Mouse (Mus musculus) embryonic facial prominence, embryonic 11.5 days (tissue): ENCODE data around the gene Hdgfl3. TPM values are rescaled to one million over a fixed set of nuclear protein-coding genes. Genes with fewer than 3 reads are reported as not detected.

ENCODE experiments used
- ATAC-seq: fragments of 200-750 bp; cut with Nextera tagmentation; replicated peaks from 2 replicates; pipeline ENCODE4 v1.8.0; 2017; ENCODE audit warnings: low read depth; ENCODE audit not compliant: insufficient number of reproducible peaks, low FRiP score, low TSS enrichment
- DNase-seq: peaks from one replicate; pipeline ENCODE4 v3.0.0-alpha.2; 2015; ENCODE audit warnings: low spot score
- H3K27ac ChIP-seq: fragments of 300-500 bp; sonication (generic); replicated peaks from 2 replicates; pipeline ENCODE4 v1.5.1; 2014; ENCODE audit warnings: mild to moderate bottlenecking, low read depth, low read length, control low read depth
- H3K27me3 ChIP-seq: fragments of 300-500 bp; sonication (generic); 2 replicates; pipeline ENCODE4 v1.6.1; 2014; ENCODE audit warnings: mild to moderate bottlenecking, low read length, moderate library complexity, mixed read lengths; ENCODE audit not compliant: control insufficient read depth, insufficient read depth
- H3K36me3 ChIP-seq: fragments of 300-500 bp; sonication (generic); replicated peaks from 2 replicates; pipeline ENCODE4 v1.6.1; 2014; ENCODE audit warnings: low read depth, mild to moderate bottlenecking, low read length, moderate library complexity, mixed read lengths; ENCODE audit not compliant: control insufficient read depth, insufficient read depth
- H3K4me1 ChIP-seq: fragments of 300-500 bp; sonication (generic); 2 replicates; pipeline ENCODE4 v1.6.1; 2014; ENCODE audit warnings: low read length, mixed read lengths; ENCODE audit not compliant: control insufficient read depth, insufficient read depth
- H3K4me2 ChIP-seq: fragments of 300-500 bp; sonication (generic); 2 replicates; pipeline ENCODE4 v1.6.1; 2014; ENCODE audit warnings: low read depth, mild to moderate bottlenecking, control low read depth, low read length, moderate library complexity
- H3K4me3 ChIP-seq: fragments of 300-500 bp; sonication (generic); 2 replicates; pipeline ENCODE4 v1.5.1; 2014; ENCODE audit warnings: low read depth, low read length, control low read depth
- H3K9ac ChIP-seq: fragments of 300-500 bp; sonication (generic); replicated peaks from 2 replicates; pipeline ENCODE4 v1.6.1; 2014; ENCODE audit warnings: mild to moderate bottlenecking, control low read depth, low read length
- H3K9me3 ChIP-seq: fragments of 300-500 bp; sonication (generic); replicated peaks from 2 replicates; pipeline ENCODE4 v1.6.1; 2016; ENCODE audit warnings: mild to moderate bottlenecking, low read length, inconsistent platforms, mixed read lengths; ENCODE audit not compliant: control insufficient read depth
- WGBS: fragments of 180-500 bp; shearing (Covaris S2); extraction: QIAGEN DNeasy Blood & Tissue Kit; methylation state at CpG from one replicate; pipeline ENCODE4 v1.1.7; 2014; 5-methylcytosine and 5-hydroxymethylcytosine counted together
- polyA plus RNA-seq: library from polyadenylated mRNA; unstranded; fragments of >200 nt; fragmentation: Nextera tagmentation; extraction: Ambion mirVana; gene quantifications from 2 replicates; pipeline ENCODE4 v1.2.1, GENCODE M21; 2014

Gene Hdgfl3
- polyA plus RNA-seq, 1 experiment from 2014 or later, result 35.6 TPM

DNA sequence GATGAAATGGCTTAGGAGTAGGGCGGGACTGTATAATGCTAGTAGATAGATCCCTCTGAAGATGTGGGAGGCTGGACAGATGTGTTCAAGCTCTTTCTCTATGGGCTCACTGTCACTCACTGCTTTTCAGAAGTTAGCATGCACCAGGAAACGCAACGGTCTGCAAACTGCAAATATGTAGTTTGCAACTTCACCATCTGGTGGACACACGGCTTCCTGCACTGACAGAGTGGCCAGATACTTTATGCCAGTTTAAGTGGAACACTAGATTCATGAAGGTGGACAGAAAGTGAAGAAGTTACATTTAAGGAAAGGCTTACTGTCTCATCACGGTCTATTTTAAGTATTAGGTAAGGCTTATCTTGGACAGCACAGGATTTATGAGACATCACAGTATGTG is 31.9 kb upstream of the Hdgfl3 start:
- Histone ChIP-seq H3K9me3 (no peaks in the 10 kb centered on the region), H3K4me3 (no peak overlapping the region), H3K4me2 (no peak overlapping the region), H3K27ac (no peak overlapping the region), H3K9ac (no peak overlapping the region), H3K36me3 (no peaks in the 10 kb centered on the region), H3K4me1 (no peaks in the 10 kb centered on the region), H3K27me3 (no peaks in the 10 kb centered on the region)
- ATAC-seq, result no peak
- 70% methylated on average over 5 of the region's 5 CpGs for WGBS
- no peak for DNase-seq

DNA sequence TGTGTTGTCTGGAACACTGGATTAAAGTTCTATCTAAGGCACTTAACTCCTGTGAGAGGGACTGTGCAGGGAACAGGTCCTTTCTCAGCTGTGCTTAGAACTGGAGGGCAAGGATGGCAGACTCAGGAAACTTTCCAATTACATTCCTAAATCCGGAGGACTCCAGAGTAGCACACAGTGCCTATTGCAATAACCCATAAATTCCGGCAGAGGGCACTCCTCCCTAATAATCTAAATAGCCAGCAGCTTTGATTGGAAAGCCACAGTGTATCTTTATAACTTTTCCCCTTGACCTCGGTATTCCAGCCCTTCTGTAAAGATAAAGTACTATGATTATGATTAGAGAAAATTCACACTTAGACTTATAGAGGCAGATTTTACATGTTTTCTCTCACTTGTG is 25.4 kb upstream of the Hdgfl3 start:
- WGBS, result 6% methylated on average over 3 of the region's 3 CpGs

DNA sequence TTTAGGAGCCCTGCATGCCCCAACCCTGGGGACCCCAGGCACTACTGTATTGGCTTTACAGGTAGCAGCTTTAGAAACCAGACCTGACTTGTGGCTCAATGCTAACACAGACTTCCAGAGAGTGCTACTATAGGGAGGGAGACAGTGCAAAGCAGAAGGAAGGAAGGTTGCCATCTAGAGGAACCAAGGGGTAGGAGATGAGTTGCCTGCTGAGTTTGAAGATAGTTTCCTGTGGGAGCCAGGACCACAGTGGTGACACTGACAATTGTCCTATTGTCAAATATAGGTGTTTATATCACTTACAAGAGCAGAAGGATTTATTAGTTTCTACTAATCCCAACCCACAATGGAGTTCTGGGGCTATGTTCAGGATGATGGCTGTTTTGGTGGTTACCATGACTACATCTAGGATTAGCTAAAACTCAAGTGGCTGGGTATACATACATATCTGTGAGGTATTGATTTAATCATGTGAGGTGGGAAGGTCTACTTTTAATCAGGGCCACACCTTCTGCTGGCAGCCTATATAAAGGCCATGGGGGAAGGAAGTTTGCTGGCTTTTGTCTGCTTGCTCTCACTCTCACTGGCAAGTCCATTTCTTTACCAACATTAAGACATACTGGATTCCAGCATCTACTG is 20.1 kb upstream of the Hdgfl3 start:
- Histone ChIP-seq H3K4me1 (no peaks in the 10 kb centered on the region), H3K4me3 (no peak overlapping the region), H3K36me3 (no peaks in the 10 kb centered on the region), H3K27ac (no peak overlapping the region), H3K9ac (no peak overlapping the region), H3K4me2 (no peak overlapping the region), H3K27me3 (no peaks in the 10 kb centered on the region), H3K9me3 (no peaks in the 10 kb centered on the region)
- ATAC-seq (no peak), DNase-seq (peak; percentile 30)

More for the DNA sequence above, 25.4 kb upstream of the Hdgfl3 start:
- Histone ChIP-seq H3K9ac (no peak overlapping the region), H3K27ac (no peak overlapping the region), H3K36me3 (no peaks in the 10 kb centered on the region), H3K9me3 (no peaks in the 10 kb centered on the region), H3K4me2 (no peak overlapping the region), H3K4me3 (no peak overlapping the region), H3K27me3 (no peaks in the 10 kb centered on the region), H3K4me1 (no peaks in the 10 kb centered on the region)
- no peak for ATAC-seq
- peak; percentile 81 for DNase-seq

DNA sequence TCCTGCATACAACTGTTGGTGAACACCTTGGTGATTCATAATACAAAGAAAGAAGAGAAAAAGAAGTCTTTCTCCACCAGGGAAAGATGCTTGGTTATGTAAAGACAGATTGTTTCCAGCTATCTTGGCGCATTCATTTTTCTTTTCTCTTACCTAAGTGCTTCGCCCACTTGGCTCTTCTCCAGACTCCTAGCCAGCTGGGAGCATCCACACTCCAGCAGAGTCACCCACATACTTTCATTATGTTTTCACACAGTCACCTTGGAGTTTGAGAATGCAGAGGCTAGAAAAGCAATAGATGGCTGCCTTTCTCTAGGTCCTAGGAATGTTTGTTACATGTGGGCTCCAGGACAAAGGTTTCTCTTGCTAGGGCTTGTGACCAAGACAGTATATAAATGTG is 16.2 kb upstream of the Hdgfl3 start:
- 79% methylated on average over 2 of the region's 2 CpGs for WGBS
- no peaks in the 10 kb centered on the region for H3K4me1 ChIP-seq
- H3K36me3 ChIP-seq, result no peaks in the 10 kb centered on the region
- H3K4me2 ChIP-seq, result no peak overlapping the region
- ATAC-seq, result no peak
- H3K9ac ChIP-seq, result no peak overlapping the region
- DNase-seq, result no peak
- H3K4me3 ChIP-seq, result no peak overlapping the region
- H3K9me3 ChIP-seq, result no peaks in the 10 kb centered on the region
- no peaks in the 10 kb centered on the region for H3K27me3 ChIP-seq
- H3K27ac ChIP-seq, result no peak overlapping the region

DNA sequence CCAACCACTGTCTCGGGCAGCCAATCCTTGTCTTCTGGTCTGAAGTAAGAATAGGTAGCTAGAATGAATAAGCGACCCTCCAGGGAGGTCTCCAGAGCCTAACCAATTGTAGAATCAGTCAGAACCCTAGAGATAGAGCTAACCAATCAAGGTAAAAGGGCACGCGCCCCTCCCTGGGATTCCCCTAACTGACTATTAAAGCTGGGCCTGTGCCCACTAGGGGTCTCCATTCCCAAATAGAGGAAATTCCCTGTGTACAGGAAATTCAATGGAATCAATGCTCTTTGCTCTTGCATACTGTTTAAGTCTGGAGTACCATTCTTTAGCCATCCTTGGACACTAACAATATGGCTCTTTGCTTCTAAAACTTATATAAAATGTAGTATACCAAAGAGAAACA is 11.1 kb upstream of the Hdgfl3 start:
- no peaks in the 10 kb centered on the region for H3K27me3 ChIP-seq
- H3K4me2 ChIP-seq, result no peak overlapping the region
- peak; percentile 74 for DNase-seq
- no peaks in the 10 kb centered on the region for H3K9me3 ChIP-seq
- no peaks in the 10 kb centered on the region for H3K36me3 ChIP-seq
- H3K4me1 ChIP-seq, result no peaks in the 10 kb centered on the region
- no peak overlapping the region for H3K9ac ChIP-seq
- H3K27ac ChIP-seq, result no peak overlapping the region
- H3K4me3 ChIP-seq, result no peak overlapping the region
- no peak for ATAC-seq
- 25% methylated on average over 4 of the region's 4 CpGs for WGBS

DNA sequence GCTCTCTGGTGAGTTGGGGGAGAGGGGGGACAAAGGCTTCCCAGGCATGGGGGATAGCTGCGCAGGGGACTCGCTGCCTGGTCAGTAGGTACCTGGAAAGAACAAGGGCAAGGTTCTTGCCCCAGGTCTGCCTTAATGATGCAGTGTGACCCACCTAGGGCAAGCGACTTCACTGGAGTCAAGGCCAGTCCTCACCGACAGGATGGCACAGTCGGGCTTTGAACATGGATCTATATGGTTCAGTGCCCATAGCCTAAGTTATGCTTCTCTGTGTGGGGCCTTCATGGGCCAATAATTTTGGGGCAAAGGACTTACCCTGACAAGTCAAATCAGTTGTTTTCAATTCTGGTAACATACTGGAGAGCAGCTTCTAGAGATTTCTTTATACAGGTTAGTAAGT is 533 bp upstream of the Hdgfl3 start:
- peak overlapping the region; percentile 76 for H3K4me2 ChIP-seq
- 10% methylated on average over 5 of the region's 5 CpGs for WGBS
- ATAC-seq (no peak; the same call in none of the 2 replicates), DNase-seq (peak; percentile 23)
- no peaks in the 10 kb centered on the region for H3K36me3 ChIP-seq
- no peaks in the 10 kb centered on the region; the same call in 1 of the 2 replicates for H3K27me3 ChIP-seq
- no peaks in the 10 kb centered on the region for H3K9me3 ChIP-seq
- peak overlapping the region; percentile 99 for H3K9ac ChIP-seq
- H3K4me1 ChIP-seq, result 0 out of 2 replicates have a peak, but pooled peaks cover 2% of the 10 kb centered on the region
- H3K27ac ChIP-seq, result peak overlapping the region; percentile 95; the same call in 1 of the 2 replicates
- H3K4me3 ChIP-seq, result peak overlapping the region; percentile 80

DNA sequence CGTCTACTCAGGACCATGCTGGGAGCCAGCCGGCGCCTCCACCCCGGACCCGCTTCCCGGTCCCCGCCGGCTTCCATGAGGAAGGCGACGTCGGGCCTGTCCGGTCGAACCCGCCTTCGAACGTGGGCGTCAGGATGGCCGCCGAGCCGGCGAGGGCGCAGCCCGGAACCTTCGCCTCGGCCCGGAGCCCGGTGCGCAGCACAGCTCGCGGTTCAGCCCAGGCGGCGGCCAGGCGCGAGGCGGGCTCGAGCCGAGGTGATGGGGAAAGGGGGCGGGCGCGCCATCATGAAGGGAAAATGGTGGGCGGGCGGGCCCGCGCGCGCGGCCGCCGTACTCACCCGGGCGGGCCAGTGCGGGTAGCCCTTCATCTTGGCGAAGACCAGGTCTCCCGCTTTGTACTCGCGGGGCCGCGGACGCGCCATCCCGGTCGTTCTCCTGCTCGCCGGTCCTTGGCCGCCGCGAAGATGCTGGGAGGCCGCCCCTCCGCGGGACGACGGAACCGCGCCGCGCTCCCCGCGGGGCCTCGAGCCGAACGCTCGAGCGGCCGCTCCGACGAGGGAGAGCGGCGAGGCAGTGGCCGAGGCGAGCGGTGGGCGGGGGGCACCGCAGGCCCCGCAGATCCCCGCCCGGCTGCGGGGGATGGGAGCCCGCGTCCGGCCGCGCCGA is 539 bp downstream of the Hdgfl3 start:
- H3K27ac ChIP-seq, result peak overlapping the region; percentile 95
- DNase-seq, result peak; percentile 72
- no peaks in the 10 kb centered on the region; the same call in 1 of the 2 replicates for H3K27me3 ChIP-seq
- H3K4me1 ChIP-seq, result 0 out of 2 replicates have a peak, but pooled peaks cover 2% of the 10 kb centered on the region
- peak; percentile 65 for ATAC-seq
- no peaks in the 10 kb centered on the region for H3K36me3 ChIP-seq
- peak overlapping the region; percentile 76 for H3K4me2 ChIP-seq
- H3K9ac ChIP-seq, result peak overlapping the region; percentile 99
- H3K9me3 ChIP-seq, result no peaks in the 10 kb centered on the region
- peak overlapping the region; percentile 80 for H3K4me3 ChIP-seq
- WGBS, result 0% methylated on average over 64 of the region's 103 CpGs

DNA sequence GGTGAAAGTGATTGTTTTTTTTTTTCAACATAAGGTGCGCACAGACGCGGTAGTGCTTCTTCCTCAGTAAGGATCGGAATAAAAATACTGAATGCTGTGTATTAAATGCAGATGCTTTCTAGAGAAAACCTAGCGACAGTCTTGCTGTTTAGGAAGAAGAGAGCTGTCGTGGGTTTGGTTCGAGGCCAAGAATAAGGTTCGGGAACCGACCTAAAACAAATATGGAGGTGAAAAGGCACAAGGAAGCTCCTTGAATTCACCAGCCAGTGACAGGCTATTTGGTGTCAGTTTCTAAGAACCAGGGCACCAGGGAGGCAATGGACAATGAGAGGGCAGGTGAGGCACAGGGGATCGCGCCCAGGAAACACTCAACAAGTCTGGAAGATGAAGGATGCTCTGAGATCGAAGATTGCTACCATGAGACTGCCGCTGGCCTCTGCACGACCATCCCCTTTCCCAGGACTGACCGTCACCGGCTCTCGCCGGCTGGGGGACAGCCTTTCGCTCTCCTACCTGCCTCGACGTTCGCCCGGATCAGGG is 1.1 kb downstream of the Hdgfl3 start:
- no peaks in the 10 kb centered on the region for H3K36me3 ChIP-seq
- H3K27me3 ChIP-seq, result no peaks in the 10 kb centered on the region; the same call in 1 of the 2 replicates
- ATAC-seq, result peak; percentile 72
- 0 out of 2 replicates have a peak, but pooled peaks cover 2% of the 10 kb centered on the region for H3K4me1 ChIP-seq
- no peaks in the 10 kb centered on the region for H3K9me3 ChIP-seq
- peak overlapping the region; percentile 99 for H3K9ac ChIP-seq
- peak overlapping the region; percentile 80 for H3K4me3 ChIP-seq
- peak overlapping the region; percentile 76 for H3K4me2 ChIP-seq
- H3K27ac ChIP-seq, result peak overlapping the region; percentile 95
- DNase-seq, result no peak
- 4% methylated on average over 23 of the region's 23 CpGs for WGBS
